Mouse (Mus musculus) limb, embryonic 14.5 days (tissue): ENCODE results near the gene Ina. TPM values are rescaled to one million over a fixed set of nuclear protein-coding genes. Genes with fewer than 3 reads are reported as not detected.

Experiments used
- ATAC-seq: fragments of 200-750 bp; cut with Nextera tagmentation; 2 replicates; pipeline ENCODE4 v1.8.0; 2017; ENCODE audit warnings: low read depth, moderate number of reproducible peaks, moderate TSS enrichment; ENCODE audit not compliant: low FRiP score
- DNase-seq: peaks from one replicate; pipeline ENCODE4 v3.0.0-alpha.2; 2015; ENCODE audit warnings: low spot score
- H3K27ac ChIP-seq: fragments of 300-500 bp; sonication (generic); replicated peaks from 2 replicates; pipeline ENCODE4 v1.5.1; 2014; ENCODE audit warnings: low read depth, mild to moderate bottlenecking, low read length, moderate library complexity, mixed read lengths
- H3K27me3 ChIP-seq: fragments of 300-500 bp; sonication (generic); 2 replicates; pipeline ENCODE4 v1.6.1; 2014; ENCODE audit warnings: low read length, mixed read lengths; ENCODE audit not compliant: control insufficient read depth, insufficient read depth
- H3K36me3 ChIP-seq: fragments of 300-500 bp; sonication (generic); 2 replicates; pipeline ENCODE4 v1.6.1; 2014; ENCODE audit warnings: mild to moderate bottlenecking, low read length, moderate library complexity, mixed read lengths; ENCODE audit not compliant: control insufficient read depth, insufficient read depth
- H3K4me1 ChIP-seq: fragments of 300-500 bp; sonication (generic); 2 replicates; pipeline ENCODE4 v1.6.1; 2014; ENCODE audit warnings: antibody characterized with exemption, low read length, mixed read lengths; ENCODE audit not compliant: control insufficient read depth, insufficient read depth
- H3K4me2 ChIP-seq: fragments of 300-500 bp; sonication (generic); replicated peaks from 2 replicates; pipeline ENCODE4 v1.6.1; 2014; ENCODE audit warnings: low read depth, mild to moderate bottlenecking, low read length, moderate library complexity; ENCODE audit not compliant: severe bottlenecking
- H3K4me3 ChIP-seq: fragments of 300-500 bp; sonication (generic); replicated peaks from 2 replicates; pipeline ENCODE4 v1.5.1; 2014; ENCODE audit warnings: low read length
- H3K9ac ChIP-seq: fragments of 300-500 bp; sonication (generic); 2 replicates; pipeline ENCODE4 v1.6.1; 2014; ENCODE audit warnings: mild to moderate bottlenecking, low read depth, low read length, moderate library complexity; ENCODE audit not compliant: severe bottlenecking
- H3K9me3 ChIP-seq: fragments of 300-500 bp; sonication (generic); 2 replicates; pipeline ENCODE4 v1.6.1; 2016; ENCODE audit warnings: low read length; ENCODE audit not compliant: control insufficient read depth
- POLR2A ChIP-seq: fragments of 200-500 bp; IDR thresholded peaks from 2 replicates; pipeline ENCODE4 v1.8.0; 2012; ENCODE audit warnings: inconsistent platforms, mild to moderate bottlenecking, moderate library complexity, borderline replicate concordance; ENCODE audit not compliant: insufficient read depth, insufficient read length; ENCODE audit errors: extremely low read depth
- WGBS: fragments of 180-500 bp; shearing (Covaris S2); extraction: QIAGEN DNeasy Blood & Tissue Kit; methylation state at CpG from one replicate; pipeline ENCODE4 v1.1.7; 2014; 5-methylcytosine and 5-hydroxymethylcytosine counted together
- polyA plus RNA-seq, 2 experiments: library from polyadenylated mRNA; depleted of rRNA in 1 of 2; stranded (reverse) in 1 of 2; unstranded in 1 of 2; fragments of >200 nt; fragmentation: Nextera tagmentation in 1 of 2; extraction: Ambion mirVana in 1 of 2; gene quantifications; 2 replicates each; pipeline versions ENCODE4 v1.2.1 to v1.2.3; 2012 to 2014

The Ina gene
- polyA plus RNA-seq, 2 experiments, result 0.40 to 1.3 TPM

GRCm38 (mm10) chr19:46978920-46979780 is 35.3 kb upstream of the Ina start:
- no peak for TF ChIP-seq POLR2A
- no peaks in the 10 kb centered on the region for H3K36me3 ChIP-seq
- no peak overlapping the region for H3K9ac ChIP-seq
- 85% methylated on average over 17 of the region's 17 CpGs for WGBS
- H3K9me3 ChIP-seq, result no peaks in the 10 kb centered on the region
- peaks cover 5% of the 10 kb centered on the region; the same call in 1 of the 2 replicates for H3K4me1 ChIP-seq
- ATAC-seq (no peak), DNase-seq (no peak)
- H3K27ac ChIP-seq, result no peak overlapping the region
- H3K4me2 ChIP-seq, result no peak overlapping the region
- no peak overlapping the region for H3K4me3 ChIP-seq
- H3K27me3 ChIP-seq, result no peaks in the 10 kb centered on the region

DNA sequence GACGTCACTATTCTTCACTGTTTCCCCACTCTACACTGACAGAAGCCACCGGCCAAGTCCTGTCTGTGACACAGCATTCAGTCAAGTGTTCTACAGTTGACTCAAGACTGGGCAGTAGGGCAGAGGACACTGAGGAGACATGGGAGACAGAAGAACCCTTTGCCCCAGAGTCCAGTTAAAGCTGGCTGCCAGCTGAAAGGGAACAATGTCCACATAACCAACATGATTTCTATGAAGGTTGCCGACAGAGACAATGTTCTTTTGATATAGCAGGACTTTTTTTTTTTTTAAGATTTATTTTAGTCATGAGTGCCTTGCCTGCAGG is 34.8 kb upstream of the Ina start:
- no peak overlapping the region for H3K4me3 ChIP-seq
- WGBS, result 82% methylated on average over 3 of the region's 3 CpGs
- no peaks in the 10 kb centered on the region for H3K9me3 ChIP-seq
- H3K27ac ChIP-seq, result no peak overlapping the region
- no peaks in the 10 kb centered on the region for H3K27me3 ChIP-seq
- DNase-seq, result no peak
- H3K36me3 ChIP-seq, result no peaks in the 10 kb centered on the region
- no peak for ATAC-seq
- H3K9ac ChIP-seq, result no peak overlapping the region
- no peak overlapping the region for H3K4me2 ChIP-seq
- peaks cover 5% of the 10 kb centered on the region; the same call in 1 of the 2 replicates for H3K4me1 ChIP-seq
- no peak for TF ChIP-seq POLR2A

GRCm38 (mm10) chr19:46981462-46981861 is 33.0 kb upstream of the Ina start:
- DNase-seq (no peak), ATAC-seq (no peak)
- no peaks in the 10 kb centered on the region for H3K27me3 ChIP-seq
- H3K9me3 ChIP-seq, result no peaks in the 10 kb centered on the region
- H3K4me1 ChIP-seq, result peaks cover 5% of the 10 kb centered on the region; the same call in 1 of the 2 replicates
- no peak overlapping the region for H3K9ac ChIP-seq
- no peak overlapping the region for H3K4me2 ChIP-seq
- H3K27ac ChIP-seq, result no peak overlapping the region
- H3K4me3 ChIP-seq, result no peak overlapping the region
- H3K36me3 ChIP-seq, result no peaks in the 10 kb centered on the region
- no peak for TF ChIP-seq POLR2A
- 39% methylated on average over 6 of the region's 6 CpGs for WGBS

DNA sequence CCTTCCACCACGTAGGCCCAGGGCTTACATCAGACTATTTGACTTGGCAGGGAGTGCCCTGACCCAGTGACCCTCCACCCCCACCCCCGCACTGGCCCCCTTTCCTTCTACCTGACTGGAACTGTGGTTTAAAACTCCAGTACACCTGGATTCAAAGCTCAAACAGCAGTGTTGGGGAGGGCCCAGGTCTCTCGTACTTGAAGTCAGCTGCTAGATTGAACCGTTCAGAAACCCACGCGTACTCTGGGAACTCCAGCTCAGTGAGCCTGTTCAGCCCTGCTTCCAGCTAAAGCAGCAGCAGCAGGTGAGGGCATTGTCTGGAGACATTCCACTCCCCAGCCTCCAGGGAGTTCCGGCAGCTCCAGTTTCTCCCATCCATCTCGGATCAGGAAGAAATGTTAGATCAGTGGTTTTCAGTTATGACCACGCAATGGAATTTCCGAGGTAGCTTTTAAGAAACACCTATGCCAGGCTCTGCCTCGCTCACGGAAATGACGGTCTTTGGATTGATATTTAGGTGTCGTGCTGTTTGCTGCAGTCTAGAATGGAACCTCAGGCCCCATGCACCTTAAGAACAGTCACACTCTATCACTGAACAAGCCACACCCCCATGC is 31.0 kb upstream of the Ina start:
- ATAC-seq (no peak), DNase-seq (no peak)
- no peaks in the 10 kb centered on the region for H3K27me3 ChIP-seq
- no peaks in the 10 kb centered on the region for H3K36me3 ChIP-seq
- H3K9me3 ChIP-seq, result no peaks in the 10 kb centered on the region
- H3K4me2 ChIP-seq, result no peak overlapping the region
- H3K27ac ChIP-seq, result no peak overlapping the region
- no peak overlapping the region for H3K4me3 ChIP-seq
- TF ChIP-seq POLR2A, result no peak
- peaks cover 5% of the 10 kb centered on the region; the same call in 1 of the 2 replicates for H3K4me1 ChIP-seq
- WGBS, result 57% methylated on average over 14 of the region's 14 CpGs
- no peak overlapping the region for H3K9ac ChIP-seq

- H3K4me2 ChIP-seq, result no peak overlapping the region
- ATAC-seq, result no peak
- no peak overlapping the region for H3K27ac ChIP-seq
- no peaks in the 10 kb centered on the region for H3K27me3 ChIP-seq
- no peak overlapping the region for H3K9ac ChIP-seq
- no peak overlapping the region for H3K4me3 ChIP-seq
- H3K36me3 ChIP-seq, result no peaks in the 10 kb centered on the region
- TF ChIP-seq POLR2A, result no peak
- H3K4me1 ChIP-seq, result peaks cover 5% of the 10 kb centered on the region; the same call in 1 of the 2 replicates
- H3K9me3 ChIP-seq, result no peaks in the 10 kb centered on the region
- no peak for DNase-seq
- 42% methylated on average over 11 of the region's 11 CpGs for WGBS
Observed at GRCm38 (mm10) chr19:46983966-46984380, 30.5 kb upstream of the Ina start.
